Mouse (Mus musculus) splenic B cell, adult 2 months (primary cell): ENCODE data around the gene Emilin3.

Experiments
- DNase-seq: peaks from one replicate; pipeline ENCODE4 v3.0.0-alpha.2; 2011; ENCODE audit warnings: low read depth, low spot score
- H3K27me3 ChIP-seq: 2 replicates; pipeline ENCODE4 v1.6.1; 2012; ENCODE audit warnings: mild to moderate bottlenecking, low read length, moderate library complexity, mixed read lengths; ENCODE audit not compliant: control insufficient read depth, poor library complexity, insufficient read depth, severe bottlenecking
- H3K36me3 ChIP-seq: 2 replicates; pipeline ENCODE4 v1.6.1; 2012; ENCODE audit warnings: mild to moderate bottlenecking, low read length, moderate library complexity, mixed read lengths; ENCODE audit not compliant: control insufficient read depth, poor library complexity, insufficient read depth, severe bottlenecking

Emilin3 gene

DNA sequence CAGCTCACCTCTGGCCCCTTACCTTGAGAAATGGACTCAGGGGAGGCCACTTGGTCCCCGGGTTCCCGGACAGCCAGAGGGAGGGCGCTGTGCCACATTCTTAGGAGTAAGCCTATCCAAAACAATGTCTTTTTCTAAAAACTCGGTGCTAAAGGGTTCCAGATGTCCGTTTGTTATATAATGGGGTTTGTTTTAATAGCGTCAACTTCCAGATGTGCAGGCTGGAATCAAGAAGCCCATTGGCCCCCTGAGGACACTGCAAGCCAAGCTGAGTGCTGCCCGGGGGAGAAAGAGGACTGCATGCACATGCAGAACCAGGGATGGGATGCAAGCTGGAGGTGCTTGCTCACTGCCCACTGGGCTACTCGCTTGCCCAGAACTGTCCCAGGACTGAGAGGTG, 20.2 kb upstream of the Emilin3 start:
- DNase-seq: no peak
- no peaks in the 10 kb centered on the region for H3K27me3 ChIP-seq
- no peaks in the 10 kb centered on the region for H3K36me3 ChIP-seq

- H3K36me3 ChIP-seq: no peaks in the 10 kb centered on the region
- H3K27me3 ChIP-seq: no peaks in the 10 kb centered on the region
- no peak for DNase-seq
Measured at GRCm38 (mm10) chr2:160931378-160931777, 19.2 kb upstream of the Emilin3 start.

DNA sequence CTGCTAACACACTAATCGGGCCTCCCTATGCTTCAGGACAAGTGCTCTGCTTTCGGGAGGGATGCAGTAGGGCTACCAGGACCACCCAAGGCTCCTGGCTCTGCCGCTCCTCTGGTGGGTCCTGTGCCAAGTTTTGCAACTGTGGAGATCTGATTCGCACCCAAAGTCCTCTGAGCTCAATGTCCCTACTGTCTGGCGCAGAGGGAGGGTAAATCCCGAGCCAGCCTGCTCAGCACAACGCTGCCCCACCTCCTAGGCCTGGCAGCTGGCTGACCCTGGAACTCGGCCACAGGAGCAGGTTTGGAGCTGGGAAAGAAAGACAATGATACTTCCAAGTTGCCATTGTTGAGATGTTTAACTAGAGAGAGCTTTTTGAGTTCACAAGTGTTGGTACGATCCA, 13.1 kb upstream of the Emilin3 start:
- no peak for DNase-seq
- Histone ChIP-seq H3K36me3 (no peaks in the 10 kb centered on the region), H3K27me3 (no peaks in the 10 kb centered on the region)

- Histone ChIP-seq H3K36me3 (no peaks in the 10 kb centered on the region), H3K27me3 (no peaks in the 10 kb centered on the region)
- DNase-seq: no peak
Measured at GRCm38 (mm10) chr2:160921285-160921684, 9.2 kb upstream of the Emilin3 start.

GRCm38 (mm10) chr2:160918930-160919215, 6.7 kb upstream of the Emilin3 start:
- Histone ChIP-seq H3K36me3 (no peaks in the 10 kb centered on the region), H3K27me3 (no peaks in the 10 kb centered on the region)
- DNase-seq: no peak

GRCm38 (mm10) chr2:160918154-160918929, 6.2 kb upstream of the Emilin3 start:
- Histone ChIP-seq H3K36me3 (no peaks in the 10 kb centered on the region), H3K27me3 (no peaks in the 10 kb centered on the region)
- no peak for DNase-seq

- Histone ChIP-seq H3K36me3 (no peaks in the 10 kb centered on the region), H3K27me3 (no peaks in the 10 kb centered on the region)
- no peak for DNase-seq
Measured at GRCm38 (mm10) chr2:160917313-160917712, 5.2 kb upstream of the Emilin3 start.

DNA sequence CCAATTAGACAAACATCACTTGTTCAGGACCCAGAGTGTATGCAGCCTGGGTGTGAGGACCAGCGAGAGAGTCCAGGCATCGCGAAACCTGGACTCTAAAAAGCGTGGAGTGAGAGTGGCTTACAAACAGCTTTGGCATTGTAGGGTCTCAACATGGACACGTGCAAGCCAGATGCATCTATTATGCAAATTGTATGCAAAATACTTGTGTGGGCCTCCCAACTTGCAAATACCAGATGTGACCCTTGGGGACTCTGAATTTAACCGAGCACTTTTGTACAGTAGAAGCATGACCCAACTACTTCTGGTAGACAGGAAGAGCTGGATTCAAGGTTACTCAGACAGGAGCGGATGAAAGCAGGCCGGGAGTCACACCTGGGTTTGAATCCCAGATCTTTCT, 4.6 kb upstream of the Emilin3 start:
- Histone ChIP-seq H3K27me3 (no peaks in the 10 kb centered on the region), H3K36me3 (no peaks in the 10 kb centered on the region)
- DNase-seq: no peak

- Histone ChIP-seq H3K27me3 (no peaks in the 10 kb centered on the region), H3K36me3 (no peaks in the 10 kb centered on the region)
- DNase-seq: no peak
Measured at GRCm38 (mm10) chr2:160915821-160916610, 3.9 kb upstream of the Emilin3 start.

DNA sequence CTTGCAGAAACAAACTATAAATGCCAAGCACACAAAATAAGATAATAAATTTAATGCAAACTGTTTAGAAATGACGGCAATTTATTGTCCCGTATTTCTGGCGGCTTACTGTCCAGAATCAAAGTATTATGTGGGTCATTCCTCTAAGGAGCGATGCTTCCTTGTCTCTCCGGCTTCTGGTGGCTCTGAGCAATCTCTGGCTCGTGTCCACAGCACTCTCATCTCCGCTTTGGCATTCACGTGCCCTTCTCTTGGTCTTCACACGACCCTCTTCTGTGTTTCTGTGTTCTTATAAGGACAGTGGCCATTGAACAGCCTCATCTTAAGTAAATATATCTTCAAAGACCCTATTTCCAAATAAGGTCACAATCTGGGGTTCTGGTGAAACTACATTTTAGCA, 2.5 kb upstream of the Emilin3 start:
- H3K27me3 ChIP-seq: no peaks in the 10 kb centered on the region
- no peaks in the 10 kb centered on the region for H3K36me3 ChIP-seq
- no peak for DNase-seq

DNA sequence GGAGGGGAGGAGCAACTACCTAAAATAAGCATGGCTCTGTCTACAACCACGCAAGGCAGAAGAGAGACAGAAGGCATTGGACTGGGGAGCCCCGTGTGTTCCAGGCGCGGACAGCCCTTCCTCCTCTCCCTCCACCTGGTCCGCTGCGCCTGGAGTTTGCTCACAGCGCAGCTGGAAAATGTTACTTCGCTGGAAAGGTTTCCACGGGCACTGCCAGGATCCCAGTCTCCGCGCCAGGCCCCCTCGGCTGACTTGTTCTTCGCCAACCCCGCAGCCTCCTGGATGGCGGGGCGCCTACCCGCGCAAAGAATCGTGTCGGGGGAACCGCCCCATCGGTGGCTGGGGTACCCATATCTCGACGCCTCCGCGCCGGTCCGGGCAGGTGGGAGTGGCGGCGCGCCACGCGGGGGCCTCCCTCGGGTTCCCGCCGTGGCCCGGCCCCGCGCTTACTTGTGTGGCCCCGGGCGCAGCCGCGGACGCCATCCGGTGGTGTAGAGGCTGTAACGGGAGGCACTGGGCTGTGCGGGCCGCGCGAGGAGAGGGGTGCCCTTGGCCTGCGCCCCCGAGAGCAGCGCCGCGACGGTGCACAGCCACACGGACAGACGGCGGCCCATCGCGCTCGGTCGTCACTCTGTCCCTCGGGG, 448 bp downstream of the Emilin3 start:
- no peaks in the 10 kb centered on the region for H3K27me3 ChIP-seq
- no peaks in the 10 kb centered on the region for H3K36me3 ChIP-seq
- no peak for DNase-seq

GRCm38 (mm10) chr2:160910633-160911032, 1.5 kb downstream of the Emilin3 start:
- no peak for DNase-seq
- no peaks in the 10 kb centered on the region for H3K36me3 ChIP-seq
- H3K27me3 ChIP-seq: no peaks in the 10 kb centered on the region

- Histone ChIP-seq H3K27me3 (no peaks in the 10 kb centered on the region), H3K36me3 (no peaks in the 10 kb centered on the region)
- no peak for DNase-seq
Measured at GRCm38 (mm10) chr2:160908607-160909006, 3.5 kb downstream of the Emilin3 start.

DNA sequence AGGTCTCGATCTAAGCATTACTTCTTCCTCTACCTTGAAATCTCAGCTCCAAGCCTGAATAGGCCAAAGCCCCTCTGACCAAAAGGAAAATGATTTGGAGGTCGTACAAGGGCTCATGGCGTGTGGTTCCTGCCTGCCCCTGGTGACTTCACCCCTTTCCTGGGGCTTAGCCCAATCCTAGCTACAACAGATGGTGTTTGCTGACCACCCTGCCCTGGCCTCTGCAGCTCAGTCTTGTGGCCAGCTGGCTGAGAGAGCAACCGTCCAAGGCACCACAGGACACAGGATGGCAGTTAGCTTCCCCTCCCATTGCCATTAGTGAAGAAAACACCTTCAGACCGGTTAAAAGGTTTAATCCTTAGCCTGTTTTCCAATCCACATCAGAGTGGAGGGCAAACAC, 6.0 kb downstream of the Emilin3 start:
- Histone ChIP-seq H3K36me3 (no peaks in the 10 kb centered on the region), H3K27me3 (no peaks in the 10 kb centered on the region)
- no peak for DNase-seq

DNA sequence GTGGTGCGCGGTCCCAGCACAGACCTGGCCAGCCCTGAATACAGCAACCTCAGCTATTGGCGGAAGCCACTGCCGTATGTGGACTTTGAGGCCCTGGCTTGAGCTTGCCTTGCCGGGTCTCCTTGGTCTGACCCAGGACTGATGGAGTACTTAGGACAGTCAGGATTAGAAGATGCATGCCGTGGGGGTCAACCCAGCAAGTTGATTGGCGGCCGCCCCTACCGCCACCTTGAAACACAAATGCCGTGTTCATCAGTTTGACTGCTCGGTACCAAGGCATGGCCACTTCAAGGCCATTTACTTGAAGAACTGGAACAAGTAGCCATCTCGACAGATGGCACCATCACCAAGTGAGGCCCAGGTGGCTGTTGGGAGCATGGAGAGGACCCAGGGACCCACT, 6.8 kb downstream of the Emilin3 start:
- Histone ChIP-seq H3K27me3 (no peaks in the 10 kb centered on the region), H3K36me3 (no peaks in the 10 kb centered on the region)
- DNase-seq: no peak
